Mouse (Mus musculus): ENCODE measurements around the gene Inpp5e.
"Not testable (repeated sequence)": the region's sequence is repeated elsewhere in the genome, so short reads cannot be mapped to it uniquely, and the experiment has no call there.

The Inpp5e gene

DNA sequence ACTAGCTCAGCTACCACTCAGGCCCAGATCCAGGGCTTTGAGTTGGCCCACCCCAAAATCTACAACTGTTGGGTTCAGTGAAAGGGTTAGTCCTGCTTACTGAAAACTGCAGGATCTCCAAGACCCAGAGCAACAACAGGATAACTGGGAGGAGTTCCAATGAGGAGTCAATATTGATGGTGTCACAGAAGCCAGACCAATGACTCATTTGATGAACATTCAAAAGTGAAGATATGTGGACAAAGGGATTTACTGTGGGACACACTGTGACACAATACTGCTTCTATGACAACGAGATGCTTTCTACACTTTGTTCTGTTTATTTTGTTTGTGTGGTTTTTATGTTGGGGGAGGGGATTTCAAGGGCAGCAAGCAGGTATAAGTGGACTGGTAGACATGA is 9.1 kb upstream of the Inpp5e start:
- DNase-seq (ENCODE audit: low spot score in 2 of 2): no peak

DNA sequence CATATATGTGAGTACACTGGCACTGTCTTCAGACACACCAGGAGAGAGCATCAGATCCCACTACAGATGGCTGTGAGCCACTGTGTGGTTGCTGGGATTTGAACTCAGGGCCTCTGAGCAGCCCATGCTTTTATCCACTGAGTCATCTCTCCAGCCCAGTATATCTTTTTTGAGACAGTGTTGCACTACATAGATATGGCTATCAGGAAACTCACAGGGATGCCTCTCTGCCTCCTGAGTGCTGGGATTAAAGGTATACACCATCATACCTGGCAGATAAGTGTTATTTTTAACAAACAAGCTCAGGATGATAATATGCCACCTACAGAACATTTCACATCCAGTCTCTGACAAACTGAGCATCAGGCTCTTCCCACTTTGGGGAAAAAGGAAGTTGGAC is 8.1 kb upstream of the Inpp5e start:
- no peak for DNase-seq (ENCODE audit: low spot score in 2 of 2)

DNA sequence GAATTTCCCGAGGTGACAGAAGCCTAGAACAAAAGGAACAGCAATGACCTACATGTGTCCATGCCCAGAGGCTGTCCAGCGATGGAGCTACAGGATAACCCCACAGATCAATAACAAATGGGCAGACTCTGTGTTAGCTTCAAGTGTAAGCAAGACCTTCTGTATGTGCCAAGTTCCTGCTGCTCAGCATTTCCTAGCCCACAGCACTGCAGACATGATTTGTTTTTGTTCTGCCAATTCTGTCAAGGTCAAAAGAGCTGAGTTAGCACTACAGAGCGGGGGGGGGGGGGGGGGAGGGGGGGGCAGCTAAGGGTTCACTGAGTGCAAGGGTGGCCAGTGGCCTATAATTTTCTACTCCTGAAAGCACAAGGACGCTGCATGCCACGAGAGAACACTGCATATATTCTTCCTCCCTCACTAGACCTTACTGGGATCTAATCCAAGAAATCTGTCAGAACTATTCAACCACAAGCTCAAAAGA is 2.0 kb upstream of the Inpp5e start:
- DNase-seq (ENCODE audit: low spot score in 2 of 2): no peak

DNA sequence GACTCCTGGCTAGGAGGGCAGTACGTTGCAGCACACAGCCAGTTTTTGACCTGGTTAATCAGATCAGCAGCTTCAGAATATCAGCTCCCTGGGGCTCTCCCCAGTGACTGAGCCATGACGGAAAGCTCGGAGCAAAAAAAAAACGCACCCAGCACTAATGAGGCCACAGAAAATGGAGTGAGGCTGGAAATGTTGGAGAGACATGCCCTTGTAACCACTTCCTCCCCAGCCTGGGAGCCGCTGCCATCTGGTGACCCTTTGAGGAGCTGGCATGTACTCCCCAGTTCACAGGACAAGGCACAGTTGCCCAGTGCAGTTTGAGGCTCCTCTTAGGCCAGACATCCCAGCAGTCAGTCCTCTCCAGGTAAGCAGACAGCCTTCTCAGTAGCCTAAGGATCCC is 1.1 kb upstream of the Inpp5e start:
- DNase-seq (ENCODE audit: low spot score in 2 of 2): no peak

DNA sequence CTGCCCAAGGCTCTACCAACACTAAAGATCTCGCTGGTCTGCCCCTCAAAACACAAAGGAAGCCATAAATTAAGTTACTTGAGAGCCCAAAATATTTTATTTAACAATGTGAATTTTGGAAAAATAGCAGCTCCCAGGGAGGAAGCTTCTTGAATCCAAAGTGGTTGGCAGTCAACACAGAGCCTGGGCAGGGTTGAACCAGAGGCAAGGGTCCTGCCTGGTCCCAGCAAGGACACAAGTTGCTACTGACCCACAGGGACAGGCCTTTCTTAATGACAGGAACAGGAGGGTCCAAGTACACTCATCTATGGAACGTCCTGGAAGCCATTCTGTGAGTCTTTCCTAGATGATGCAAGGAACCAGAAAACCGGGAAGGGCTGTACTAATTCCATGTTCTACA is 359 bp upstream of the Inpp5e start:
- no peak for DNase-seq (ENCODE audit: low spot score in 2 of 2)

DNA sequence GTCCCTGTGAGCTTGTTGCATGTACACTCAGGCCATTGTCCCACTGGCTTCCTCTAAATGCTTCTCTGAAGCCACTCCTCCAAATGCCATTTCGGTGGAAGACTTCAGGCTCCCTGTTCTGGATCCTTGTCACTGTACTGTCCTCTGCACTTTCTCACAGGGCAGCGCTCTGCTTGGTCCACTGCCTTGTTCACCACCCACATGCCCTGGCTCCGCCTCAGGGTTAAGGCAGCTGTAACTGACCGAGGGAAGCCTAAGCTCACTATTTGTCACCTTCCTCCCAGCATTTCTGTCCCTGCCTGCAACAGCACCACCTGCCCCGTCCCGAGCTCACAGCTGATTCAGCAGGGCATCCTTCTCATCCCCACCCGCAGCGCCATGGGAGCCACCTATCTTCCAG is 5.7 kb downstream of the Inpp5e start:
- DNase-seq (ENCODE audit: low spot score in 2 of 2): no peak

DNA sequence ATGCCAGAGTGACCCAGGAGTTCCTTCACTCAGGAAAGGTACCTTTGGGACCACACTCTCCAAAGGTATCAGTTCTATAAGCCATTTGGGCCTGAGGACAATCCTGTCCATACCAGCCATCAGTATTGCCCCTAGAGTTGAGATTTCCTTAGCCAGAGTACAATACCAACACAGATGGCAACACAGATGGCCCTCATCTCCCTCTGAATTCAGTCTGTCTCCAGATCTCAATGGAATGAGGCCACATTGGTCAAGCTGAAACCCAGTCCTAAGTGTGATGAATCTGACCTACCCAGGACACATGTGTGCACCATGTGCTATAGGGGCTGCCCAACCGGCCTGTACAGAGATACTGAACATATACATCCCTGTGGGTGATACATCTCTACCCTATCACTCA is 6.7 kb downstream of the Inpp5e start:
- DNase-seq (ENCODE audit: low spot score in 2 of 2): no peak

DNA sequence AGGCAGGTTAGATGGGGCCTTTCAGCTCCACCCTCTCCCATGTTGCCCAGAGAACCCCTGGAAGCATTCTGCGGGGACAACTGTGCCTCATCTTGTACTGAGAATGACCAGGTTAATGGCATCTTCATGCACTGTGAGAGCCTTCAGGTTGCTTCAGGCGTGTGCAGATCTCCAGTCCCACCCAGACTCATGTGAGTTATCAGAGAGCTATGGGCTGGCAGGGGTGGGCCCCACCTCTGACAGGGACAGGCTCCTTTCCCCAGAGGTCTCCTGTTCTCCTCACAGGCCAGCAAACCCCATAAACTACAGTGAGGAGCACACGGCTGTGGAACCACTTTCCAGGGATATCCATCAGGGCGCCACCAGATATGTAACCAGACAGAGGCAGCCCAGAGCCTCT is 8.0 kb downstream of the Inpp5e start:
- DNase-seq (ENCODE audit: low spot score in 2 of 2): no peak

DNA sequence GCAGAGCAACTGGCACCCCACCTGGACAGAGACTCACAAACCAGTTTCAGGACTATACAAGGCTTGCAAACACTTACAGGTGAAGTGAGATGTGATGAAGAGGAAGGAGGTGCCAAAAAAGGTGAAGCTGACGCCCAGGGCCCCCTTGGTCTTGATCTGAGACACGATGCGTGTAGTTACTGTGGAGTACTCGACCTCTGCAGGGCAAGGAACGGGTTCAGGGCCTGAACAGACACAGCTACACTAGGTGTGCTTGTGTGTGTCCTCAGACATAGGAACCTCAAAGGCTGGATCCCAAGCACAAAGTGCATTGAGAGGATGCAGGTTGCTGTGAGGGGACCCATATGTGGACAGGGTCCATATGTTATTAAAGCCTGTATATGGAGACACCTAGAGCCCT is 8.7 kb downstream of the Inpp5e start:
- DNase-seq (ENCODE audit: low spot score in 2 of 2): no peak

DNA sequence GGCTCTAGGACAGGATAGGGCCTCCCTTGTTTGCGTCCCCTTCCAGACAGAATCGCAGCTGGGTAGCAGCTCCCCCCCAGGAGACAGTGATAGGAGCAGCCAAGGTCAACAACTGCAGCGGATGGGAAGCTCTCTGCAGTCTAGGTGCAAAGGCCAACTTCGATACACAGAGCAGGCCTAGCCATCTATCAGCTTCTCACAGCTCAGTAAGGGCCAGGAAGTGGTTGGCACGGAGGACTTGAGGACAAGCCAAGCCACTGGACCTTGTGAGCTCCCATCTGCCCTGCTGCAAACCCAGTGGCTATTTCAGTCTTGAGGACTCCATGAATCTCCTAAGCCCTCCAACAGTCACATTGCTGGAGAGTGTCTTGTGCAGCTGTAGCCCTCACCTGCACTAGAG is 9.4 kb downstream of the Inpp5e start:
- DNase-seq (ENCODE audit: low spot score in 2 of 2): no peak

DNA sequence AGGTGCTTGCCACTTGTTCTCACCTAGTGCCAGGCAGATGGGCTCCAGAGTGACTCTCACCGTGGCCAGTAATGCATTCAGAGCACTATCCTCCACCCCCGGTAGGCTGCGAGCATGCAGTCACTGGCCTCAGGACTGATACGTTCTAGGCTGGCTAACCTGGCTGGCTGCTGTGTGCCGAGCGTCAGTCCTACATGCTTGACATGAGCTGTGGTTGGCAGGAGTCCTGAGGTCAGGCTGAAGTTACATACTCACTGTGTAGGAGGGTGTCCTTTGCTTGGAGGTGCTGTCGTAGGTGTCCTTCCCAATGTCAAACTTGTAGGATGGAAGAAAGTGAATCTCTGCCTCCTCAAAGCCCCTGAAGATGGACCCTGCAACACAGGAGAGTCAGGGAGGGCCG is 10.0 kb downstream of the Inpp5e start:
- DNase-seq (ENCODE audit: low spot score in 2 of 2): no peak

DNA sequence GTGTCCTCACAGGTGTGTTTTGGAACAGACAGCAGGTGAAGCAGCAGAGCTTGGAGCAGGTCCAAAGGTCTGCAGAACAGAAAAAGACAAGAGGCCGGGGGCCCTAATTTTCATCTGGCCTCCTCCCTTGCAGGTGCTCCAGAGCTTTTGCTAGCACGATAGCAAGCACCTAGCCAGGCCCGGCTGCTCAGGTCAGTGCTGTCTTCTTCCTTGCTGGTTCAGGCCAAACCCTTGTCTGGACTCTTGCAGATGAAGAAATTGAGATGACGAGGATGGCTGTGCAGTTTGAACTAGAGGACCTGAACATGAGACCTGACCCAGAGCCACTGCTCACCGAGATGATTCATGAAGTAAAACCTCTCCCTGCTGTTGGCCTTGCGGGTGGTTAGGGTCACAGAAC is 17.4 kb downstream of the Inpp5e start:
- no peak for DNase-seq (ENCODE audit: low spot score in 2 of 2)

DNA sequence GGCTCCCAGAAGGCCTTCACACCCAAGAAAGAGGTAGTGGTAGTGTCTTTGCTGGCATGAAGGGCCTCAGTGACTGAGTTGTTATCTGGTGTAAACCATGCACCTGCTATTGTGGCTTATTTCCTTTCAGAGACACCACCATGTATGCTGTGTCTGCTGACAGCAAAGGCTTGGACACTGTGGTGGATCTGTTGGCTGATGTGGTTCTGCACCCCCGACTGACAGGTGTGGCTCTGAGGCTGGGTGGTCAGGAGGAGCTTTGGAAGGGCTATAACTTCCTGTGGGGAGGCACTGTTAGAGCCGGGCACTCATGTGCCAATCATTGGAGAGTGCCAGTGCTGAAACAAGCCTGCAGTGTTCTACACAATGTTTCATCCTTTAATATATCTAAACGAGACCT is 18.0 kb downstream of the Inpp5e start:
- DNase-seq (ENCODE audit: low spot score in 2 of 2): no peak

DNA sequence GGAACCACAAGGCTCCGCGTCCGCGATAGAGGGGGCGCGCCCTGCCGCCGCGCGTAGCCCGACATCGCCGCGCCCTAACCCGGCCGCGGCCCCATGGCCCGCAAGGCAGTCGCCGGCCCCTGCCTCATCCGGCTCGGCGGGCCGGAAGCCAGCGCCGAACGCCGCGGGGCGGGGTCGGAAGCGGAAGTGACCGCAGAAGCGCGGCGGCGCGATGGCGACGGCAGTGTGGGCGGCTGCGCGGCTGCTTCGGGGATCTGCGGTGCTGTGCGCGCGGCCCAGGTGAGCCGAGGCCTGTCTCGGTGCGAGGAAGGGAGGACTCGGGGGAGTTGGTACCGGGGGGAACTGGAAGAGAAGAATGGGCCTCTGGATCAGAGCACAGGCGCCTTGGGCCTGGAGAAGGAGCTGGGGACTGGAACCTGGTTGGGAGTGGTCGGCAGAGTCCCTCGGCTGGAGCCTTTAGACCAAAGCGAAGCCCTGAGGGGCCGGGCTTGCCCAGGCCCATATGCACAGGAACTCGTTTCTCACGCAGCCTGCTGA is 19.8 kb downstream of the Inpp5e start, which contains the start of the genes Entr1 and Pmpca:
Gene Entr1, minus strand, starts transcription at position 163 of the 537 bp plus-strand sequence.
Gene Pmpca, plus strand, starts transcription at position 186 of the 537 bp plus-strand sequence.
- DNase-seq (ENCODE audit: low spot score in 2 of 2): peak; percentile 74 to 87

DNA sequence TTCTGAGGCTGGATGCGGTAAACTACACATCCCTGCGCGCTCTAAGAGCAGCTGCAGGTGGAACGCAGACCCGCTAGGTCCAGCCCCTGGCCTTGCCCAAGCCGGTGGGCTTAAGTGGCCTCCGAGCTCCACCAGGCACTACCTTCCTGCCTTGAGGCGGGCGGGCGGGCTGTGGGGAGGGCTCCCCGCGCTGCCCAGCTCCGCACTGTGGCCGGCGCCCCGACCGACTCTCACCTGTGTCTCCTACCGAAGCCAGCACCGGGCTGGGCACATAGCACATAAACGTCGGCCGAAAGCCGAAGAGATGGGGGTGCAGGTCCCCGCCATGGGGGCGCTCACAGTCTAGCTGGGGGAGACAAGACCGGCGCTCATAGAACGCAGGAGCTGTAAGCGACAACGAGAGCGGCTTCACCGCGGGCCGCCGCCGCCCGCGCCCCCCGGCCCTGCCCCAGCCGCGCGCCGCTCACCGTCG is 20.3 kb downstream of the Inpp5e start:
- DNase-seq (ENCODE audit: low spot score in 2 of 2): peak; percentile 34 to 48

DNA sequence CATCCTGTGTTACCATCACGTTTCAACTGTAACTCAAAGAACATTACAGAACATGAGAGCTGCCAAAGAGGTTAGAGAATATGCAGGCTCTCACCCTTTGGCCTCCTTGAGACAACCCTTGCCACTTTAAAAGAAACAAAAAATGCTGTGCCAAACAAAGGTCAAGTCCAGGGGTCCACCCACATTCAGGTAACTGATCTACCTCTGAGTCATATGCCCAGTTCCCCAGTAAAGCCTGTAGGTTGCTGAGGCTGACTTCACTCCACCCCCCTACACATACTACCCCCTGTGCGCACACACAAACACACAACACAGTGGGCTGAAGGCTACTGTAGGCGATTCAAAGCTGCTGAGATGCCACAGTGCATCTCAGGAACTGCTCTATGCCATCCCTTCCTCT is 21.3 kb downstream of the Inpp5e start:
- DNase-seq (ENCODE audit: low spot score in 2 of 2): no peak

DNA sequence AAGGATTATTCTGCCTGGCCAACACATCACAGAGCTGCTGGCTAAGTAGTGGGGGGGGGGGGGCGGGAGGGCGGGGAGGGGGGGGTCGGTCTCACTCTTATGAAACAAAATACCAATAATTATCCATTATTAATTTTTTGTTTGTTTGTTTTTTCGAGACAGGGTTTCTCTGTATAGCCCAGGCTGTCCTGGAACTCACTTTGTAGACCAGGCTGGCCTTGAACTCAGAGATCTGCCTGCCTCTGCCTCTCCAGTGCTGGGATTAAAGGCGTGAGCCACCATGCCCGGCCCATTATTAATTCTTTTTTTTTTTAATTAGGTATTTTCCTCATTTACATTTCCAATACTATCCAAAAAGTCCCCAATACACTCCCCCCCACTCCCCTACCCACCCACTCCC is 28.1 kb downstream of the Inpp5e start:
- DNase-seq (ENCODE audit: low spot score in 2 of 2): not testable (repeated sequence)

DNA sequence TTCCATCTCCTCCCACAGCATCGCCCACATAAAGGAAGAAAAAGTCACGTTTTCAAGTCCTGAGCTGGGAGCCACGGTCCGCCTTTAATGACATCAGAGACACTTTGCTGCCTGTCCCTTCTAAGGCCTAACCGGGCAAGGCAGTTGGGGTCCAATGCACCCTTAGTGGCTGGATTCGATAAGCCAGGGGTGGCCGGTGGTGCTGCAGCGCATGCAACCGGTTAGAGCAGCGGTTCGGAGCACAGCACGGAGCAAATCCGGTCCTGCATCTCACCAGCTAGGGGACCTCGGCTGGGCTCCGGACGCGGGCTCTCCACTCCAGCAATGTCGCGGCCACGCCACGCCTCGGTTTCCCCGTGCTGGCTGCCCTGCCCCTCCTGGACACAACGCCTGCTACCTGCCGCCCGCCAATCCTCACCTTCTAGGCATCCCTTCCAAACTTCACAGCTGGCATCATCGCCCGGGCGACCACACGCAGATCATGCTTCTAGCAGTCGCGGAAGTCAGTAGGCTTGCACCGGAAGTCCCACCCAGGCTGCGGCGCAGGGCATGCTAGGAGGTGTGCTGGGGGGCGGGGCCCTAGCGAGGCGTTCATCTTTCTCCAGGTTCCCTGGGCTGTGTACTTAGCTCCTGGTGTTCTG is 28.8 kb downstream of the Inpp5e start, which contains the start of gene Snapc4:
Gene Snapc4, minus strand, starts transcription at position 523 of the 641 bp plus-strand sequence.
- peak; percentile 76 to 82 for DNase-seq (ENCODE audit: low spot score in 2 of 2)

DNA sequence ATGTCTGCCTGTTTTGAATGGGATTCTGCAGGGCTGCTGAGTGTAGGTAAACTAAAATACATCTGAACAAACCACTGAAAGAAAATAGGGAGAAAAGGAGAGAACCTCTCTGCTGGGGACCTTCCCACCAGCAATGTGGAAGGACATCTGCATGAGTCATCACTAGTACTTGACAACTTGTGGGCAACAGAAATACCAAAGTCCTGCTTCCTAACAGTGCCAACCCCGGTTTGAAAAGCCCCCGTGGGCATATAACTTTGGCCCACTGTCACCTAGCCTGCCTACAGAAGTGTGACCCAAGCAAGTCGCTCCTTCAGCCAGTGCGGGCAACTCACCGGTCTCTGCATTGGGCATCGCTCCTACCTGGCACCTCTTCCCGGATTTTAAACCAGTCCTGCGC is 36.6 kb downstream of the Inpp5e start:
- no peak for DNase-seq (ENCODE audit: low spot score in 2 of 2)

DNA sequence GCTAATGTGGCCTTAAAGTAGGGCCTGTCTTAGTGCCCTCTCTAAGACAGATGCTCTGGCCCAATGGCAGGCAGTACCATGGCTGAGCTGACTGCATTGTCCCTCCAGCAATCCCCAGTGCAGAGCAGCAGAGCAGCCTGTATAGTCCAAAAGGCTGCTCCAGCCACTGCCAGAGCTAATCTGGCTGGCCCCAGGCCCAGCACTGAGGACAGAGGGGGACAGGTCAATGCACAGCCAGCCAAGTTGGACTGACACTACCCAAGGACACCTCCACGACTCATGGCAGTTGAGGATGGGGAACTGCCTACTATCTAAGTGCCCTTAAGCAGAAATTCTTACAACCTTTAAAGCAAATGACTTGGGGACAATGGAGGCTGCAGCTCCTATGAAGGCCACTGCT is 40.4 kb downstream of the Inpp5e start:
- no peak for DNase-seq (ENCODE audit: low spot score in 2 of 2)

DNA sequence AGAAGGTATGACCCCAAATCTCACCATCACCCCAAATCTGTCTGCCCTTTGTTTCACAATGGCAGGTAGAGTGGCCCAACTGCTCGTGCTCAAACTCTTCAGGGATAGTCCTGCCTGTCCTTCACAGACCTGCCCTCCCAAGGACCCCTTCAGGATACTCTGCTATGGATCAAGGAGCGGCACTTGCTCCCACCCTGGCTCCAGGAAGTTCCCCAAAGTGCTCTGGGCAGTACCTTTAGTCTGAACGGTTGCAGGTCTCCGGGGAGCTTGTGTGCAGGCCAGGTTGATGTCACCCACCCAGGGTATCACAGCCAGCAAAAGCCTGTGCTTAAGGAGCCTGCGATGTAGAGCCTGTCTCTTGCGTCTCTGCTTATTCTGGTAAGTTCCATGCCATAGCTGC is 41.1 kb downstream of the Inpp5e start:
- DNase-seq (ENCODE audit: low spot score in 2 of 2): no peak

DNA sequence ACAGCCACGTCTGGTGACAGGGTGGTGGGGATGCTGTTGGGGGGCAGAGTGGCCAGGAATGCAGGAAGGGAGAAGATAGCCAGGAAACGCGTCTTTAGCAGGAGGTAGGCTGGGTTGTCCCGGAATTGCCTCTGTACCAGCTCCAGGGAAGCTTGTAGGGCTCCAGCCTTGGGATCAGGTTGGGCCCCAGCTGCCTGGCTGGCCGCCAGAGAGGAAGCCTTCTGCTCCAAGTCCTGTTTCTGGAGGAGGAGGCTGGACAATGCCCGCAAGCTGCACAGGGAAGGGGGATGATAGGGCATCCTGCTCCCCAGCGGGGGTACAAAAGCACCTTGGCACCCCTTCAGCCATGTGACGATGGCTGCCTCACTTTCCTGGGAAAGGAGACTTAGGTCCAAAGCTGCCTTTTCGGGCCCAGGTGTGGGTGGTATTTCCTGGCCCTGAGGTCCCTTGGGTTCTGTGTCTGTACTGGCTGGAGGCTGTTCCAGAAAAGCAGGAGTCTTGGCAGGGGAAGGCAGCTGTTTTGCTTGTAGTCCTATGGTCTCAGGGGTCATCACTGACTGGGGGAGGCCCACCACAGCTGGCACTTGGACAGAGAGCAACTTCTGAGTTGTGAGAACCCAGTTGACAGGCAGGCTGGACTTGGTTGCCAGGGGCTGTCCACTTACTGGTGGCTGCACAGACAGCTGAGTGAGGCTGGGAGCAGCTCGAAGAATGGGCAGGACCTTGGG is 44.1 kb downstream of the Inpp5e start:
- no peak for DNase-seq (ENCODE audit: low spot score in 2 of 2)

DNA sequence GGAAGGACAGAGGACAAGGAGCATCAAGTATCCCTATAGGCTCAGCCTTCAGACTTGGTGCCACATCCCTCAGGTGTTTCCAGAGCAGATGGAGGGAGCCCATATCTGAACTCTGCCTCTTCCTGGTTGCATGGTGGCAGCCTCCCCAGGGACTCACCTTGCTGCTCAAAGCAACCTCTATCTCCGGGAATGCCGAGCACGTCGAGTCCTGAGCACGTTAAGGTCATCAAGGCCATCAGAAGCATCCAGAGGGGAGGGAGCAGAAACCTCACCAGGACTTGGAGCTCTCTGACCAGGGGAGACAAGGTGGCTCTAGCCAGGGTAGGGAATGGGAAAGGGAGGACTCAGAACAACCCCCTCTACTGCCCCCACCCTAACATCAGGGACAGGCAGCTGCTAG is 45.5 kb downstream of the Inpp5e start:
- no peak for DNase-seq (ENCODE audit: low spot score in 2 of 2)
